Mouse (Mus musculus) urinary bladder, postnatal 25 days (tissue): ENCODE data around the gene Lrrn1.

ENCODE experiments used
- DNase-seq: peaks from one replicate; pipeline ENCODE4 v3.0.0; 2022; ENCODE audit warnings: low spot score

Gene Lrrn1

DNA sequence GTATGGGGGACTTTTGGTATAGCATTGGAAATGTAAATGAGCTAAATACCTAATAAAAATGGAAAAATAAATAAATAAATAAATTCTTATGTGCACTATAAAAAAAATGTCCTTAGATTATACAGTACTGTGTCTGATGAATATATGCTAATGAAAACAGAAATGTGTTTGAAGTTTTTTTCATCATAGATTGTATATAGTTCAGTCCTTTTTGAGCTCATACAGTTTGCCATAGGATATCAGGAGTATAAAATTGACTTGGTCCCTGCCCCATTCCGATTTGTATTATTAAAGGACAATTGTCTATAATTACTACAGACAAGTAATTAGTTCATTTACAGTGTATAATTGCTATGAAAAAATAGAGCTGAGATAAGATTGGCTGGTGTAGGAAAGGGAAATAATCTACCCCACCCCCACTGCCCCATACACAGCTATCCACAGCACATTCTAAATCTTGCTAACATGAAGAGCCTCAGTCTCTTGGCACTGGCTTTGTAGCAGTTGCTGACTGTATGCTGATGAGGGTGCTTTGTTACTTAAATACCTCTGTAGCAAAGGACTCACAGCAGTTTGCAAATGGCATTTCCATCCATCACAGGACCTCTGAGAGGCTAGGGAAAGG lies 54.3 kb downstream of the Lrrn1 start:
- no peak for DNase-seq

DNA sequence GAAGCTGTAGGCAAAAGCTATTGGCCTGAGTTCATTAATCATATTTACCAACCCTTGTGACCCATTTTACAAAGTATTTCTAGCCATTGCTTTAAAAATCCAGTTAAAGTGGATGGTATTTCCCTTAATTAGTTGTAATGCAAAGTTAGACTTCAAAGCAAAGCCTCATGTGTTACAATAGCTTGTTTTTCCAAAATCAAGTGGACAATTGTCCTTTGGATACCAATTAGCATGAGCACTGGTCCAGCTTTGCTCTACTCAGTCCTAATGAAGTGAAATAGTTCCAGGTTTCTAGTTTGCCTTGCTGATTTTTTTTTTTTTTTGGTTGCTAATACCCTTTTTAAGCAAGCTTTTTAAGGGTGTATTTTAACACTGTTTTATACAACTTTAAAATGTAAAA lies 75.6 kb downstream of the Lrrn1 start:
- no peak for DNase-seq

- no peak for DNase-seq
Measured at GRCm38 (mm10) chr6:107614288-107614687, 84.7 kb downstream of the Lrrn1 start.
